Mouse (Mus musculus): ENCODE measurements around the gene Gpr150. TPM values are rescaled to one million over a fixed set of nuclear protein-coding genes. Genes with fewer than 3 reads are reported as not detected.

The Gpr150 gene
- total and polyA plus RNA-seq, 3 experiments, result not detected

DNA sequence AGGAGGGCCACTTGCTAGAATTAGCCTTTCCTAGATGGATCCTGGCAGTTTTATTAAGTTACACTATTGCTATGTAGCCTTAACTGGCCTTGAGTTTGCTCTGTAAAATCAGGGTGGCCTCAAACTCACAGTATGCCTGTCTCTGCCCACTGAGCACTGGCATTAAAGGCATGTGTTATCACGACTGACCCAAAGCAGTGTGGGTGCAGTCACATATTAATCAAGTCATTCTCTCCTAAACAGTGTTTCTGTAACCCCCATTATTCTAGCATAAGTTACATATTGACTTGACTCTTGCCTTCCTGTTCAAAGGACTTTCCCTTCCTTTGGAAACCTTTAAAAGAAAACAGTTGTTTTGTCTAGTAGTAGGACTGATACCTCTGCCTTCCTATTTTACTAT is 14.3 kb downstream of the Gpr150 start:
- no peak overlapping the region for H3K4me2 ChIP-seq (ENCODE audit: insufficient read depth, low read depth, poor library complexity, severe bottlenecking)
- dilution Hi-C loops (cut with MboI; ENCODE audit: extremely low pct_ligation_motif_present, extremely low pct_unique_long_range_greater_than_20kb, low sequenced_read_pairs) (no loop called here), in situ Hi-C loops (cut with MboI; ENCODE audit: low pct_ligation_motif_present, low pct_unique_long_range_greater_than_20kb, low sequenced_read_pairs) (no loop called here)
- H3K4me3 ChIP-seq (replicated peaks in 1 of 3; ENCODE audit: low read depth in 2 of 3, low read length in 2 of 3, poor library complexity in 1 of 3), result no peak overlapping the region
- DNase-seq (ENCODE audit: extremely low read depth), result no peak
- no peak for TF ChIP-seq MAZ (IDR thresholded peaks at IDR 0.05; ENCODE audit: low read depth, low read length)
- no peak for TF ChIP-seq CHD1 (IDR thresholded peaks at IDR 0.05; ENCODE audit: low read depth, low read length)
- TF ChIP-seq USF1 (IDR thresholded peaks at IDR 0.05; ENCODE audit: low read depth, low read length), result no peak
- no peak for TF ChIP-seq USF2 (conservative IDR thresholded peaks at IDR 0.05; ENCODE audit: low read depth, low read length)
- TF ChIP-seq IRF4 (IDR thresholded peaks at IDR 0.05; ENCODE audit: low read depth, low read length), result no peak
- TF ChIP-seq NELFE (IDR thresholded peaks at IDR 0.05; ENCODE audit: low read depth, low read length), result no peak
- TF ChIP-seq UBTF (IDR thresholded peaks at IDR 0.05; ENCODE audit: low read depth, low read length), result no peak
- TF ChIP-seq POLR2A (IDR thresholded peaks at IDR 0.05; ENCODE audit: low read depth, low read length), result no peak
- no peak for TF ChIP-seq MXI1 (IDR thresholded peaks at IDR 0.05; ENCODE audit: low read depth, low read length)
- no peak for TF ChIP-seq EP300 (IDR thresholded peaks at IDR 0.05; ENCODE audit: low read length)
- no peak for TF ChIP-seq HCFC1 (IDR thresholded peaks at IDR 0.05; ENCODE audit: low read depth, low read length)
- no peak for TF ChIP-seq GABPA (IDR thresholded peaks at IDR 0.05; ENCODE audit: insufficient replicate concordance, low read depth, low read length)
- H3K9ac ChIP-seq (ENCODE audit: insufficient read depth, low read depth), result no peak overlapping the region
- H3K4me1 ChIP-seq (ENCODE audit: control insufficient read depth in 1 of 2, insufficient read depth in 2 of 2), result no peaks in the 10 kb centered on the region
- H3K27me3 ChIP-seq (replicated peaks), result no peaks in the 10 kb centered on the region
- H3K79me2 ChIP-seq (replicated peaks; ENCODE audit: control insufficient read depth, extremely low read depth, insufficient read depth, poor library complexity, severe bottlenecking), result no peaks in the 10 kb centered on the region
- H3K36me3 ChIP-seq (replicated peaks in 1 of 2; ENCODE audit: control insufficient read depth in 1 of 2, insufficient read depth in 1 of 2, low read length in 1 of 2), result no peaks in the 10 kb centered on the region
- no peaks in the 10 kb centered on the region for H3K9me3 ChIP-seq (replicated peaks; ENCODE audit: low read length)
- no peak overlapping the region for H3K27ac ChIP-seq (ENCODE audit: insufficient read depth, low read depth)

DNA sequence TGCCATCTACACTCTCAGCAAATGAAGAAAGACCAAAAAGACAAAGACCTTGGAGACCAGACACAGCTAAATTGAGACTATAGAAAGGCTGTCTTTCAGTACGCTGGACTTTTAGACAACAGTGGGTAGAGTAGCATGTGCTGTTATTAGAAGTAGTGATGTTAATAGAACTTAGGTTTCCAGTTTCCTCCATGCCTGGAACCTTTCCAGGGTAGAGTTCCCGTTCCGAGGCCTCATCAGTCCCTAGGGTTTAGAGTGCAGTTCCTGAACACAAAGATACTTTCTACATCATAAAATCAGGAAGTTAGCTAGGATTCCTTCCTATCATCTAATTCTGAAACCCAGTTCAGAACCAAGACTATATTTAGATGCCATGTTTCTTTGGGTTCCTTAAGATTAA is 32.2 kb downstream of the Gpr150 start:
- no peak overlapping the region for H3K4me2 ChIP-seq (ENCODE audit: insufficient read depth, low read depth, poor library complexity, severe bottlenecking)
- no peaks in the 10 kb centered on the region for H3K9me3 ChIP-seq (replicated peaks; ENCODE audit: low read length)
- TF ChIP-seq SIN3A (IDR thresholded peaks at IDR 0.05; ENCODE audit: low read length) (no peak), CTCF (conservative IDR thresholded peaks at IDR 0.05 in 1 of 2, IDR thresholded peaks at IDR 0.05 in 1 of 2; ENCODE audit: low read depth in 2 of 2, low read length in 2 of 2) (no peak), MYC (IDR thresholded peaks at IDR 0.05; ENCODE audit: low read depth, low read length) (no peak), EP300 (IDR thresholded peaks at IDR 0.05; ENCODE audit: low read length) (no peak)
- no peaks in the 10 kb centered on the region for H3K36me3 ChIP-seq (replicated peaks in 1 of 2; ENCODE audit: control insufficient read depth in 1 of 2, insufficient read depth in 1 of 2, low read length in 1 of 2)
- no peak overlapping the region for H3K27ac ChIP-seq (ENCODE audit: insufficient read depth, low read depth)
- DNase-seq (ENCODE audit: extremely low read depth), result no peak
- H3K79me2 ChIP-seq (replicated peaks; ENCODE audit: control insufficient read depth, extremely low read depth, insufficient read depth, poor library complexity, severe bottlenecking), result no peaks in the 10 kb centered on the region
- dilution Hi-C loops (cut with MboI; ENCODE audit: extremely low pct_ligation_motif_present, extremely low pct_unique_long_range_greater_than_20kb, low sequenced_read_pairs) (no loop called here), in situ Hi-C loops (cut with MboI; ENCODE audit: low pct_ligation_motif_present, low pct_unique_long_range_greater_than_20kb, low sequenced_read_pairs) (loop anchor here (10.0 kb wide), 1 partner anchor 800 kb away; no protein-coding TSS in a partner anchor)
- no peaks in the 10 kb centered on the region for H3K27me3 ChIP-seq (replicated peaks)
- no peak overlapping the region for H3K4me3 ChIP-seq (replicated peaks in 1 of 3; ENCODE audit: low read depth in 2 of 3, low read length in 2 of 3, poor library complexity in 1 of 3)
- H3K4me1 ChIP-seq (ENCODE audit: control insufficient read depth in 1 of 2, insufficient read depth in 2 of 2), result peaks cover 0 to 12% of the 10 kb centered on the region in 2 experiments; a peak in 2 of 4 replicates
- no peak overlapping the region for H3K9ac ChIP-seq (ENCODE audit: insufficient read depth, low read depth)

DNA sequence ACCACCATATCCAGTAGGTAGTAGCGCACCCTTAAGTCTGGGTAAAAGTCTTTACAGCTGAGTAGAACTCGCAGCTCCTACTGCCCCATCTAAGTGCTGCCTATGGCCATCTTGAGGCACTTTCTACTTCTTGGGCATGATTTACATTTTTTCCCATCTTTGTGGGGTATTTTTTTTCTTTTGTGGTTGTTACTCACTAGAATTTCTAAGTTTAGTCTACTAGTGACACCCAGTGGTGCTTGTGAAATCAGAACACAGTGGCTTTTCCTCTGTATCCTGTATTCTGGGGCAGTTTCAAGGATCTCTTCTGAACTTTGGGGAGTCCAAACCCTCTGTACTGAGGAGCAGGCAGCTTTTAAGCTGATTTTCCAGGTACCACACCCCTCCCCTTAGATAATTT is 35.0 kb downstream of the Gpr150 start:
- Histone ChIP-seq H3K36me3 (replicated peaks in 1 of 2; ENCODE audit: control insufficient read depth in 1 of 2, insufficient read depth in 1 of 2, low read length in 1 of 2) (no peaks in the 10 kb centered on the region), H3K27ac (ENCODE audit: insufficient read depth, low read depth) (no peak overlapping the region), H3K27me3 (replicated peaks) (no peaks in the 10 kb centered on the region), H3K9ac (ENCODE audit: insufficient read depth, low read depth) (no peak overlapping the region), H3K9me3 (replicated peaks; ENCODE audit: low read length) (no peaks in the 10 kb centered on the region), H3K4me2 (ENCODE audit: insufficient read depth, low read depth, poor library complexity, severe bottlenecking) (no peak overlapping the region), H3K4me1 (ENCODE audit: control insufficient read depth in 1 of 2, insufficient read depth in 2 of 2) (peaks cover 0 to 12% of the 10 kb centered on the region in 2 experiments; a peak in 2 of 4 replicates), H3K79me2 (replicated peaks; ENCODE audit: control insufficient read depth, extremely low read depth, insufficient read depth, poor library complexity, severe bottlenecking) (peaks cover 2% of the 10 kb centered on the region; the same call in 1 of the 2 replicates), H3K4me3 (replicated peaks in 1 of 3; ENCODE audit: low read depth in 2 of 3, low read length in 2 of 3, poor library complexity in 1 of 3) (no peak overlapping the region)
- peak; percentile 40 for DNase-seq (ENCODE audit: extremely low read depth)
- in situ Hi-C loops (cut with MboI; ENCODE audit: low pct_ligation_motif_present, low pct_unique_long_range_greater_than_20kb, low sequenced_read_pairs) (loop anchor here (10.0 kb wide), 1 partner anchor 797 kb away; no protein-coding TSS in a partner anchor), dilution Hi-C loops (cut with MboI; ENCODE audit: extremely low pct_ligation_motif_present, extremely low pct_unique_long_range_greater_than_20kb, low sequenced_read_pairs) (no loop called here)
- TF ChIP-seq MXI1 (IDR thresholded peaks at IDR 0.05; ENCODE audit: low read depth, low read length) (no peak), SMC3 (IDR thresholded peaks at IDR 0.05; ENCODE audit: low read depth, low read length) (peak; percentile 55), MYC (IDR thresholded peaks at IDR 0.05; ENCODE audit: low read depth, low read length) (no peak), MAX (IDR thresholded peaks at IDR 0.05; ENCODE audit: low read length) (no peak), ZNF384 (IDR thresholded peaks at IDR 0.05; ENCODE audit: low read depth, low read length) (peak; percentile 96), MAFK (IDR thresholded peaks at IDR 0.05; ENCODE audit: insufficient replicate concordance, low read length) (0 out of 2 replicates have a peak, but pooled peaks have one; percentile 24), BHLHE40 (IDR thresholded peaks at IDR 0.05; ENCODE audit: low read depth, low read length) (0 out of 2 replicates have a peak, but pooled peaks have one; percentile 10), SIN3A (IDR thresholded peaks at IDR 0.05; ENCODE audit: low read length) (peak; percentile 57; the same call in 1 of the 2 replicates), RAD21 (IDR thresholded peaks at IDR 0.05; ENCODE audit: low read depth, low read length) (peak; percentile 82), MEF2A (IDR thresholded peaks at IDR 0.05; ENCODE audit: borderline replicate concordance, low read depth, low read length) (0 out of 2 replicates have a peak, but pooled peaks have one; percentile 33), JUND (conservative IDR thresholded peaks at IDR 0.05; ENCODE audit: low read depth, low read length) (0 out of 2 replicates have a peak, but pooled peaks have one; percentile 9), GABPA (IDR thresholded peaks at IDR 0.05; ENCODE audit: insufficient replicate concordance, low read depth, low read length) (no peak), KAT2A (IDR thresholded peaks at IDR 0.05; ENCODE audit: insufficient replicate concordance, low read length) (no peak), EP300 (IDR thresholded peaks at IDR 0.05; ENCODE audit: low read length) (peak; percentile 63; the same call in 1 of the 2 replicates), ELF1 (IDR thresholded peaks at IDR 0.05; ENCODE audit: low read depth, low read length) (no peak), CTCF (conservative IDR thresholded peaks at IDR 0.05 in 1 of 2, IDR thresholded peaks at IDR 0.05 in 1 of 2; ENCODE audit: low read depth in 2 of 2, low read length in 2 of 2) (peak in 1 of 2 experiments; percentile 78; a peak in 2 of 4 replicates)

Data from CH12.LX (cell line).